Mouse (Mus musculus) CH12.LX (cell line): ENCODE data around the gene Dhrs1. TPM values are rescaled to one million over a fixed set of nuclear protein-coding genes. Genes with fewer than 3 reads are reported as not detected.

ENCODE experiments used
- DNase-seq: peaks from one replicate; pipeline ENCODE4 v3.0.0-alpha.2; 2013; ENCODE audit errors: extremely low read depth
- H3K27ac ChIP-seq: 2 replicates; pipeline ENCODE4 v1.5.1; 2012; ENCODE audit warnings: low read depth, mild to moderate bottlenecking, control low read depth, moderate library complexity; ENCODE audit not compliant: insufficient read depth
- H3K27me3 ChIP-seq: replicated peaks from 2 replicates; pipeline ENCODE3; 2012; ENCODE audit warnings: inconsistent platforms
- H3K36me3 ChIP-seq, 2 experiments: replicated peaks in 1 of 2; 2 replicates each; pipeline versions ENCODE3 to v1.6.1; 2012; ENCODE audit warnings: inconsistent platforms in 1 of 2, low read length in 1 of 2, mild to moderate bottlenecking in 1 of 2, mixed read lengths in 1 of 2, moderate library complexity in 1 of 2; ENCODE audit not compliant: control insufficient read depth in 1 of 2, insufficient read depth in 1 of 2
- H3K4me1 ChIP-seq, 2 experiments: 2 replicates each; pipeline ENCODE4 v1.6.1; 2012; ENCODE audit warnings: inconsistent platforms in 1 of 2, moderate library complexity in 1 of 2; ENCODE audit not compliant: insufficient read depth in 2 of 2, control insufficient read depth in 1 of 2
- H3K4me2 ChIP-seq: 2 replicates; pipeline ENCODE4 v1.6.1; 2012; ENCODE audit warnings: low read depth, mild to moderate bottlenecking, control low read depth; ENCODE audit not compliant: poor library complexity, insufficient read depth, severe bottlenecking
- H3K4me3 ChIP-seq, 3 experiments: fragments of 150-350 bp in 1 of 3; sonication (generic) in 1 of 3; replicated peaks in 1 of 3; 2 replicates each; pipeline versions ENCODE3 to v1.5.1; 2011 to 2012; ENCODE audit warnings: low read depth in 2 of 3, low read length in 2 of 3, mild to moderate bottlenecking in 2 of 3, moderate library complexity in 2 of 3, control low read depth in 1 of 3, improper control_type of control experiment in 1 of 3, inconsistent platforms in 1 of 3, mixed read lengths in 1 of 3; ENCODE audit not compliant: poor library complexity in 1 of 3
- H3K79me2 ChIP-seq: replicated peaks from 2 replicates; pipeline ENCODE4 v1.6.1; 2012; ENCODE audit warnings: mild to moderate bottlenecking, moderate library complexity; ENCODE audit not compliant: control insufficient read depth, poor library complexity, insufficient read depth, severe bottlenecking; ENCODE audit errors: extremely low read depth
- H3K9ac ChIP-seq: 2 replicates; pipeline ENCODE4 v1.6.1; 2012; ENCODE audit warnings: low read depth, mild to moderate bottlenecking, control low read depth, moderate library complexity; ENCODE audit not compliant: insufficient read depth
- H3K9me3 ChIP-seq: replicated peaks from 2 replicates; pipeline ENCODE3; 2012; ENCODE audit warnings: low read length, inconsistent platforms, mixed read lengths
- CHD2 ChIP-seq: IDR thresholded peaks from 2 replicates; pipeline ENCODE4 v1.6.1; 2011; ENCODE audit warnings: low read length, improper control_type of control experiment
- CTCF ChIP-seq, 2 experiments: IDR thresholded peaks in 1 of 2; conservative IDR thresholded peaks in 1 of 2; 2 replicates each; pipeline ENCODE4 v1.5.1; 2011 to 2012; ENCODE audit warnings: low read depth in 2 of 2, low read length in 2 of 2, improper control_type of control experiment in 1 of 2, inconsistent platforms in 1 of 2, mild to moderate bottlenecking in 1 of 2, moderate library complexity in 1 of 2
- EP300 ChIP-seq: IDR thresholded peaks from 2 replicates; pipeline ENCODE4 v1.6.1; 2011; ENCODE audit warnings: low read length, improper control_type of control experiment
- IRF4 ChIP-seq: IDR thresholded peaks from 2 replicates; pipeline ENCODE4 v1.6.1; 2014; ENCODE audit warnings: low read depth, mild to moderate bottlenecking, inconsistent platforms, low read length, improper control_type of control experiment
- JUN ChIP-seq: IDR thresholded peaks from 2 replicates; pipeline ENCODE4 v1.6.1; 2011; ENCODE audit warnings: low read depth, mild to moderate bottlenecking, low read length, improper control_type of control experiment, moderate library complexity; ENCODE audit not compliant: insufficient read depth
- JUND ChIP-seq: conservative IDR thresholded peaks from 2 replicates; pipeline ENCODE4 v1.6.1; 2011; ENCODE audit warnings: low read depth, low read length, improper control_type of control experiment
- KAT2A ChIP-seq: IDR thresholded peaks from 2 replicates; pipeline ENCODE4 v1.6.1; 2012; ENCODE audit warnings: low read length, improper control_type of control experiment, inconsistent platforms; ENCODE audit not compliant: insufficient replicate concordance
- MAFK ChIP-seq: IDR thresholded peaks from 2 replicates; pipeline ENCODE4 v1.6.1; 2011; ENCODE audit warnings: low read length, improper control_type of control experiment; ENCODE audit not compliant: insufficient replicate concordance
- MEF2A ChIP-seq: IDR thresholded peaks from 2 replicates; pipeline ENCODE4 v1.6.1; 2014; ENCODE audit warnings: low read depth, mild to moderate bottlenecking, inconsistent platforms, low read length, improper control_type of control experiment, borderline replicate concordance
- MXI1 ChIP-seq: IDR thresholded peaks from 2 replicates; pipeline ENCODE4 v1.6.1; 2011; ENCODE audit warnings: mild to moderate bottlenecking, low read depth, low read length, improper control_type of control experiment
- NELFE ChIP-seq: IDR thresholded peaks from 2 replicates; pipeline ENCODE4 v1.6.1; 2011; ENCODE audit warnings: low read depth, low read length, improper control_type of control experiment
- POLR2A ChIP-seq: IDR thresholded peaks from 2 replicates; pipeline ENCODE4 v1.6.1; 2011; ENCODE audit warnings: low read depth, mild to moderate bottlenecking, improper control_type of control experiment, low read length
- POLR2AphosphoS2 ChIP-seq: IDR thresholded peaks from 2 replicates; pipeline ENCODE4 v1.6.1; 2011; ENCODE audit warnings: low read depth, low read length, improper control_type of control experiment
- RAD21 ChIP-seq: IDR thresholded peaks from 2 replicates; pipeline ENCODE4 v1.6.1; 2011; ENCODE audit warnings: low read depth, mild to moderate bottlenecking, low read length, improper control_type of control experiment, moderate library complexity
- SIN3A ChIP-seq: IDR thresholded peaks from 2 replicates; pipeline ENCODE4 v1.6.1; 2012; ENCODE audit warnings: low read length, improper control_type of control experiment, inconsistent platforms
- SMC3 ChIP-seq: IDR thresholded peaks from 2 replicates; pipeline ENCODE4 v1.6.1; 2011; ENCODE audit warnings: low read depth, low read length, improper control_type of control experiment
- USF2 ChIP-seq: conservative IDR thresholded peaks from 2 replicates; pipeline ENCODE4 v1.6.1; 2011; ENCODE audit warnings: low read depth, low read length, improper control_type of control experiment
- ZKSCAN1 ChIP-seq: IDR thresholded peaks from 2 replicates; pipeline ENCODE4 v1.6.1; 2012; ENCODE audit warnings: low read depth, inconsistent platforms, low read length, improper control_type of control experiment, borderline replicate concordance
- dilution Hi-C: fragments of 300-500 bp; cut with MboI; formaldehyde crosslinking; loops from 2 replicates; pipeline ENCODE4 v1.14.3; 2020; ENCODE audit warnings: low sequenced_read_pairs; ENCODE audit not compliant: extremely low pct_unique_long_range_greater_than_20kb, extremely low pct_ligation_motif_present
- in situ Hi-C: fragments of 300-500 bp; cut with MboI; formaldehyde crosslinking; loops from 3 replicates; pipeline ENCODE4 v1.14.3; 2019; ENCODE audit warnings: low sequenced_read_pairs, low pct_ligation_motif_present, low pct_unique_long_range_greater_than_20kb, mixed read lengths
- polyA plus RNA-seq: library from polyadenylated mRNA; unstranded; fragments of >175 nt; gene quantifications from 2 replicates; pipeline ENCODE4 v1.2.1, GENCODE M21; 2012; ENCODE audit warnings: low read depth; ENCODE audit not compliant: insufficient read length
- total RNA-seq, 2 experiments: library from RNA; depleted of rRNA; stranded (reverse); fragments of 300-350 nt in 1 of 2; fragments of >200 nt in 1 of 2; gene quantifications; 2 replicates each; pipeline ENCODE4 v1.2.3; 2012 to 2014

Dhrs1 gene
- total and polyA plus RNA-seq, 3 experiments: 26.1 to 34.1 (median 33.2) TPM

- Histone ChIP-seq H3K4me3 (peak overlapping the region in 1 of 3 experiments; percentile 3), H3K27ac (no peak overlapping the region), H3K9me3 (peaks cover 13% of the 10 kb centered on the region), H3K36me3 (peaks cover 32 to 61% of the 10 kb centered on the region in 2 experiments), H3K4me1 (peaks cover 4 to 29% of the 10 kb centered on the region in 2 experiments), H3K9ac (no peak overlapping the region), H3K79me2 (peaks cover 24% of the 10 kb centered on the region), H3K4me2 (no peak overlapping the region), H3K27me3 (no peaks in the 10 kb centered on the region)
- DNase-seq: peak; percentile 71
- in situ Hi-C loops: no loop called here
- TF ChIP-seq RAD21: peak; percentile 79
- no peak for TF ChIP-seq USF2
- TF ChIP-seq POLR2A: no peak
- peak; percentile 85 to 96 for TF ChIP-seq CTCF (conservative IDR thresholded peaks at IDR 0.05 in 1 of 2, IDR thresholded peaks at IDR 0.05 in 1 of 2; ENCODE audit: low read depth in 2 of 2, low read length in 2 of 2)
- no peak for TF ChIP-seq POLR2AphosphoS2
- peak; percentile 86 for TF ChIP-seq SMC3
- TF ChIP-seq MEF2A: no peak
- TF ChIP-seq CHD2: no peak
- no peak for TF ChIP-seq JUN
- no peak for TF ChIP-seq MAFK
- dilution Hi-C loops: no loop called here
These were observed 1.8 kb downstream of the Dhrs1 start for GRCm38 (mm10) chr14:55743711-55744110.

GRCm38 (mm10) chr14:55737086-55737687 is 8.3 kb downstream of the Dhrs1 start:
- dilution Hi-C loops (no loop called here), in situ Hi-C loops (no loop called here)
- Histone ChIP-seq H3K4me1 (peaks cover 0 to 26% of the 10 kb centered on the region in 2 experiments; a peak in 2 of 4 replicates), H3K36me3 (peaks cover 25 to 33% of the 10 kb centered on the region in 2 experiments), H3K27ac (no peak overlapping the region), H3K79me2 (no peaks in the 10 kb centered on the region), H3K27me3 (no peaks in the 10 kb centered on the region), H3K4me2 (no peak overlapping the region), H3K4me3 (no peak overlapping the region), H3K9me3 (no peaks in the 10 kb centered on the region), H3K9ac (no peak overlapping the region)
- DNase-seq: no peak
- no peak for TF ChIP-seq MXI1
- no peak for TF ChIP-seq SIN3A
- TF ChIP-seq KAT2A: no peak
- no peak for TF ChIP-seq SMC3
- no peak for TF ChIP-seq RAD21
- no peak for TF ChIP-seq EP300
- TF ChIP-seq NELFE: no peak
- no peak for TF ChIP-seq IRF4
- TF ChIP-seq CTCF (conservative IDR thresholded peaks at IDR 0.05 in 1 of 2, IDR thresholded peaks at IDR 0.05 in 1 of 2; ENCODE audit: low read depth in 2 of 2, low read length in 2 of 2): no peak
- no peak for TF ChIP-seq JUND
- TF ChIP-seq ZKSCAN1: no peak
